Mouse (Mus musculus) testis, postnatal 10 days (tissue): ENCODE results near the gene Fam20b.

Experiments used
- DNase-seq: peaks from one replicate; pipeline ENCODE4 v3.0.0; 2021; ENCODE audit warnings: low spot score

The Fam20b gene

DNA sequence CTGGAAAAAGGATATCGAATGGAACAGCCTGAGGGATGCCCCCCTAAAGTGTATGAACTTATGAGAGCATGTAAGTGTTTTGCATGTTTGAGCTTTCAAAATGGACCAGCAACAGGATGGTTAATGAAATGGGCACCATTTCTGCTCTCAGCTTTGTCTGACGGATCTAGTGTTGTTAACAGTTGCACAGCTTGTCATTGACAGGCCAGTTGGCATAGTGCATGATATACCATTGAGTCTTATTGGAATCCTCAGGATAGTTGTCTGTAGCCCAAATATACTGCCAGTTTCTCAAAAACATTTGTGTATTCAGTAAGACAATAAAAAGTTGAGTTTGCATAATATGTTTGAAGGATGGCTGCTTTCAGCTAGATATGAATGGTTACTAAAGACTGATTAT, 83.7 kb downstream of the Fam20b start:
- DNase-seq = no peak

DNA sequence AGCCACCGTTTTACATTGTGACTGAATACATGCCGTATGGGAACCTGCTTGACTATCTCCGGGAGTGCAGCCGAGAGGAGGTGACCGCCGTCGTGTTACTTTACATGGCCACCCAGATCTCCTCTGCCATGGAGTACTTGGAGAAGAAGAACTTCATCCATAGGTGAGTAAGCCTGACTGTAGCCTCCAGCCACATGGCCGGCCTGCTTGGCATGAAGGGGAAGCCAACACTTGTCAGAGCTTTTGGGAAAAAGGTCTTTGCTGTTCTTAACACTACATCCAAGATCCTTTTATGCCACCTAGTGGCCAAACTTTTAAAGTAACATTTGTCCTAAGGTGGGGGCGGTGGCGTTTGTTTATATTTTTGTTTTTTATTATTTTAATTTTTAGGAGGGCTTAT, 85.8 kb downstream of the Fam20b start:
- DNase-seq = no peak

DNA sequence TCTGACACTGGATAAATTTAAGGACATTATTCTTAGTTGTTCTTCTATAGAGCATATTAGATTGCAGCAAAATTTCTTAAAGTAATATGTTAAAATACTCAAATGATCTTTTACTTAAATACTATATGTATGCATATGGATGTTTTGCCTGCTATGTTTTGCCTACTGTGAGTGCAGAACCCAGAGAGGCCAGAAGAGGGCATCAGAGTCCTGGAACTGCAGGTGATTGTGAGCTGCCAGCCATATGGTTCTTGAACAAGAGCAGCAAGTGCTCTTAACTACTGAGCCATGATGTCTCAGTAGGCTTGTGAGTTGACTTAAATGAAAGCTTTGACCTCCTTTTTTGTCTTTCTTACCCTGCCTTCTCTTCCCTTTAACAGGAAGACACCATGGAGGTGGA, 87.9 kb downstream of the Fam20b start:
- DNase-seq = no peak

DNA sequence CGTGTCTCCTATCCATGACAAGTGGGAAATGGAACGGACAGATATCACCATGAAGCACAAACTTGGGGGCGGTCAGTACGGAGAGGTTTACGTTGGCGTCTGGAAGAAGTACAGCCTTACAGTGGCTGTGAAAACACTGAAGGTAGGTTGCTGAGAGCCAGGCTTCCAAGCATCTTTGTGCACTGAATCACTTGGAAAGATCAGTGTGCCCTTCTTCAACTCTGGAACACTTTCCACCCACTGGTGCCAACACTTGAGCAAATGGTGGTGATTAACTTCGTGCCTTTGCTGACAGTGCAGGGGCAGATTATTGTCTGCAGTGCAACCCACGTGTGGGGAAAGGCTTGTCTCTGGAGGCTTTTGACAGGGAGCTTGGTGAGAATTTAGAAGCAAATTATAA, 88.9 kb downstream of the Fam20b start:
- no peak for DNase-seq
